ENCODE assay signal across 26 mouse cellular contexts in genomic region chr13:40943066-40943465, GRCm38 (mm10).
"Had no signal": no experiment of that assay in that cellular context is flagged by ENCODE, and none has a peak within 500 bp of the region (broad histone marks: within the 10 kb centered on the region; RNA-seq: fewer than 3 reads in every experiment).

No protein-coding gene starts in this region.

- H3K4me3 ChIP-seq: gastrocnemius, adult 2 months; heart, adult 2 months; hindbrain, embryonic 10.5 days; hindbrain, embryonic 12.5 days; intestine, embryonic 15.5 days; layer of hippocampus, adult 2 months; left cerebral cortex, adult 2 months; limb, embryonic 10.5 days; limb, embryonic 12.5 days; liver, embryonic 13.5 days; liver, embryonic 15.5 days had no signal

- H3K9me3 ChIP-seq: hindbrain, embryonic 10.5 days; hindbrain, embryonic 12.5 days; intestine, embryonic 15.5 days; limb, embryonic 10.5 days; limb, embryonic 12.5 days; liver, embryonic 13.5 days; liver, embryonic 15.5 days had no signal

- H3K27ac ChIP-seq: gastrocnemius, adult 2 months; heart, adult 2 months; hindbrain, embryonic 10.5 days; hindbrain, embryonic 12.5 days; hindbrain, embryonic 14.5 days; intestine, embryonic 15.5 days; layer of hippocampus, adult 2 months; left cerebral cortex, adult 2 months; limb, embryonic 10.5 days; limb, embryonic 12.5 days; liver, embryonic 13.5 days; liver, embryonic 15.5 days had no signal

- H3K9ac ChIP-seq: hindbrain, embryonic 12.5 days; hindbrain, embryonic 14.5 days; intestine, embryonic 15.5 days; limb, embryonic 12.5 days; liver, embryonic 13.5 days; liver, embryonic 15.5 days had no signal

- H3K27me3 ChIP-seq: hindbrain, embryonic 12.5 days; intestine, embryonic 15.5 days; limb, embryonic 12.5 days; liver, embryonic 13.5 days; liver, embryonic 15.5 days had no signal

- H3K4me2 ChIP-seq: heart, embryonic 11.5 days; hindbrain, embryonic 12.5 days; hindbrain, embryonic 14.5 days; intestine, embryonic 15.5 days; limb, embryonic 12.5 days; liver, embryonic 11.5 days; liver, embryonic 13.5 days; liver, embryonic 15.5 days had no signal

- ATAC-seq: hindbrain, embryonic 16.5 days; inflammation-experienced regulatory T-cells, adult 6 months; intestine, embryonic 15.5 days; intestine, postnatal 0 days had no signal

- H3K36me3 ChIP-seq: hindbrain, embryonic 10.5 days; hindbrain, embryonic 12.5 days; intestine, embryonic 15.5 days; limb, embryonic 10.5 days; limb, embryonic 12.5 days; liver, embryonic 13.5 days; liver, embryonic 15.5 days had no signal

- DNase-seq: gastrocnemius, adult 2 months; gastrocnemius, postnatal 10 days; gastrocnemius, postnatal 25 days; heart, adult 2 months; heart, postnatal 10 days; heart, postnatal 4 days; kidney, adult 18-20 months; kidney, adult 8-10 months; kidney, postnatal 10 days; kidney, postnatal 4 days; liver; liver, embryonic 13.5 days had no signal
